Mouse (Mus musculus): ENCODE results near the gene Serinc5. TPM values are rescaled to one million over a fixed set of nuclear protein-coding genes. Genes with fewer than 3 reads are reported as not detected.

Gene Serinc5
- total RNA-seq, 2 experiments from 2014 or later: 71.8 to 73.6 TPM

DNA sequence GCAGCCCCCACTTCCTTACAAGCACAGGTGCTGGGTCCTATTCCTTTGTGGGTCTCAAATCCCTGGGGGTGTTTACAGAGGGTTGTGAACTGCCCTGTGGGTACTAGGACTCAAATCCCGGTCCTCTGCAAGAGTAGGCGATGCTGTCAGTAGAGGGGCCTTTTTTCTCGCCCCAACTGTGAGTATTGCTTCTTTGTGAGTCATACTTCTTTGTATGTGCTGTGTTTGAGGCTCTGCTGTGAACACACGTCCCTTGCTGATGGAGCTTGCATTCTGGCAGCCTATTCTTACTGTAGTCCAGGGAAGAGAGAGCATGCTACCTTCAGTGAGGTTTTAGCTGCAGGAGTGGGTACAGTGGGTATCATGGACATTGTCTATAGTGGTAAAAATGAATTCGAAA, 4.3 kb downstream of the Serinc5 start:
- no peak for DNase-seq

DNA sequence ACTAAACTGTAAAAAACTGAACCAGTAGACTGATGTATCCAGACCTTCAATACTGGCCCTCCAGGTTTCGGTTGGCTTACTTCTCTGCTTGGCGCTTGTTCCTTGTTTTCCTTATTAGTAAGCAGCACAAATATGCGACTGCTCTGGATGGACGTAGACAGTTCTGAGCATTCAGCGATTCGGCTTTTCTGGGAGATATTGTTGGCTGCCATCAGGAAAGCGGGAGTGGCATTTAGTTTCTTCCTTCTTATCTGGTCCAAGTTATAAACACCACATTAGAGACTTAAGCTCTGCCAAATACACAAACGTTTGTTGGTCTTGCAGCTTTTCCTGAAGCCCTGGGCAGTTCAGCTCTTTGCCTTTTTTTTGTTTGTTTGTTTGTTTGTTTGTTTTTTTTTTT, 5.6 kb downstream of the Serinc5 start:
- no peak for DNase-seq

DNA sequence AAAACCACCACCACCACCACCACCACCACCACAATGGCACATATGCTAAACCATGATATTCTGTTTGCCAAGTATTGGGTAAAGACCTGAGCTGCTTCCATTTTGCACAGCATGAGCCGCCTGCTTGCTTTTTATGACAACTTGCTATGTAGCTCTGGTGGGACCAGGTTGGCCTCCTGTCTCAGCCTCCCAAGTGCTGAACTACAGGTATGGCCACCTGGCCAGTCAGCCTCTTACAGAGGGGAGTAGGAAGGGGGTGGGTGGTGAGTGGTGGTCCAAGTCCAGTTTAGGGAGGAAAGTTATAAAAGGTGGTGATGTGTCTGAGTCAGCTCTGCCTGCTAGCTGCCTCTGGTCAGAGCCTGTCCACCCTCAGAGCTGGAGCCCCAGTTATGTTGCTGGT, 15.3 kb downstream of the Serinc5 start:
- no peak for DNase-seq

DNA sequence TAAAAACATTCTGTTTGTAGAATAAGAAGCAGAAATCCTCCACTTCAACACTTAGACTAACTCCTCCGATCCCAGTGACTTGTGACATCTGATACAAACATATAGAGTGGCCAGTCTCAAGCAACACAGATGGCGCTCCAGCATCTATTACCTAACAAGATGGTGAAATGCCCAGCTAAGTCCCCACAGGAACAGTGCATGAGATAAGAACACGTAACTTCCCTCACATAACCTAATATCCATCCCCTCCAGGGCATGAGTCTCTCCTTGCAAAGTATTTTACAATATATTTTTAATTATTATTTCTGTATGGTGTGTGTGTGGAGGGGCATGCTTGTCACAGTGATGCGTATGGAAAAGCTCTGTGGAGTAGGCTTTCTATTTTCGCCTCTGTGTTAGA, 15.8 kb downstream of the Serinc5 start:
- DNase-seq: no peak

DNA sequence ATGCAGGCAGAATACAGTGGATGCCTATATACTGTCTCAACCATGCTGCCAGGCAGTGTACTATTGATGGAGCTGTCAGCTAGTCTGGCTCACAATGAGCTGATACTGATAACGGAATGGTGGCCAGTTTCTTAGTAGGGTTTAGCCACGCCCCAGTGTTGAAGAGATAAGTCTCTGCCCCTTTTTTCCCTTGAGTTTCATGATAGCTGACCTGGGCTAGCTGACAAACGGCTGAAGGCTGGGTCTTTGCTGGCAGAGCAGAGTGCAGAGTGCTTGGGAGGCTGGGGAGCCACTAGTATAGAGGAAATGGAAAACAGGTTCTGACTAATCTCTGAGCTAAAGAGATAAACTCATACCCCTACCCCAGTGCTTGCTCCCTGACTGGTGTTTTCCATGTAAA, 18.6 kb downstream of the Serinc5 start:
- DNase-seq: no peak

DNA sequence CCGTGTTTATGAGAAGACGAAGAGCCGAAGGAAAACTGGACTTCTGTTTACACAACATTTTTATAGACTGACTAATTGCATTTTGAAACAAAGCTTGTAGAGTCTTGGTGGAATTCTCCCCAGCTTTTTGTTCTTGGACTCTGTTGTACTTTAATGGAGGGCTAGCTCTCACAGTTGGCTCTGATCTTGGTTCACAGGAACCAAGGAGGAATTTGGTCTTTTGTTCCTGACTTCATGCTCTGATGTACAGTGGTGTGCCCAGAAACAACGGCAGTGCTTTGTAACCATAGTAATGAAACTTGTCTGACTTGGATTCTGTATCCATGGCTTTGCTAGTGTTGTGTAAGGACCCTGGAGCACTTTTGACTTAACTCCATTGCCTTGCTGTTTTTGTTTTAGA, 20.6 kb downstream of the Serinc5 start:
- DNase-seq: no peak

DNA sequence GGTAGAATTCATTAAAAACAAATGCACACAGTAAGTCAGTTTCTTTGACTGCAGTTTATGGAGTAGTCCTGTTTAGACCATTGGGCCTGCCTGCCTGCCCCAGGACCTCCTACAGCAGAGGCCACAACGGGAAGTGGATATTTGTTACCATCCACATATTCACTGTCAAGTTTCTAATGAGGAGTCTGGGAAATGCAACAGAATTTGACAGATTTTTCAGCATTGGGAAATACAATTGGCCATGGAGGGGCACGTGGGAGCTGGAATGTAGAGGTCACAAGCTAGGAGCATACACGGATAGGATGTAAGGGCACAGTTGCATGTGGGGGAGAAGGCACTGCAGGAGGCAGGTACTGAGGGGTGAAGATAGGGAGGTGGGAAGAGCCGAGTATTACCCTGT, 21.7 kb downstream of the Serinc5 start:
- no peak for DNase-seq

DNA sequence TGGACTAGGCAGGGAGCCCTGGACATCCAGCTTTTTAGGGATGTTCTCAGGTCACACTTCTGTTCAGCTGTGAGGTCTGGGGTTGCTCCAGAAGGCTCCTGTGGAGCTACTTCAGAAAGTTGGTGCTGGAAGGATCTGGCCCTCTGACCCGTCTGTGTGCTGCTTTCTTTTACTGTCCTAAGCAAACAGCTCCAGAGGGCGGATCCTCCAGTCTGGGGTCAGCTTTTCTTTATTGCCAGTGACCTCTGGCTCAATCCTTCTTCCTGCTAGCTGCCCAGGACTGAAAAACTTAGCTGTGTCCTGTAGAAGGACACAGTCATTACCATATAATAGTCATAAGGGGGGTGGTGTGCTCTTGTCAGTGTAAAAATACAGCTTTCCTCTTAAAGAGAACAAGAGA, 24.1 kb downstream of the Serinc5 start:
- no peak for DNase-seq

DNA sequence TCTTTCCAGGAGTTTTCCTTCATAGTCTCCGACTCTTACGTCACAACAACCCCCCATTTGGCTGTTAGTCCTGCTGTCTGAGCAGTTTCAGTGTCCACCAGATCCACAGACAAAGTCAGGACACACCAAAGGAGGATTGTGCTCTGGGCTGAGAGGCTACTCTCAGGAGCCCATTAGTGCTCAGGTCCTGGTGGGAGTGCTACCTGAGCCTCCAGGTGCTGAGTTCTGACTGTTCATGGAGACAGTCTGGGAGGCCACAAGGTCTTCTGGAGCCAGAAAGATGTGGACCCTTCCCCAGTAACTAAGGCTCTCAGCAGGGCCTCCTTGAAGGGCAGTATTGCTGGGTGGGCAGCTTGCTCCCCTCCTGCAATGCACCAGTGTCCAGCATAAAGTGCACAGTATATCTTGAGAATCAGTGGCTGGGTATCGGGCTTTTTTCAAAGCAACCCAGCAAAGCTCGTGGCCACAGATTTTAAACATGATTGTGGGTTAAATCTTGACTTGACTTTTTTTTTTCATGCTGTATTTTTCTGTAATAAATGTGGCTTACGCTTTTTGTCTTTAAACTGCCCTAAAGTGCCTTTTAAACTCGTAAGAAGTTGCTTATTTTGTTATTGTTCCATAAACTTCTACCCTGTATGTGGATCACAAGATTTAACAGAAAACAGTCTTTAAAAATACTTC, 25.5 kb downstream of the Serinc5 start:
- DNase-seq: no peak

DNA sequence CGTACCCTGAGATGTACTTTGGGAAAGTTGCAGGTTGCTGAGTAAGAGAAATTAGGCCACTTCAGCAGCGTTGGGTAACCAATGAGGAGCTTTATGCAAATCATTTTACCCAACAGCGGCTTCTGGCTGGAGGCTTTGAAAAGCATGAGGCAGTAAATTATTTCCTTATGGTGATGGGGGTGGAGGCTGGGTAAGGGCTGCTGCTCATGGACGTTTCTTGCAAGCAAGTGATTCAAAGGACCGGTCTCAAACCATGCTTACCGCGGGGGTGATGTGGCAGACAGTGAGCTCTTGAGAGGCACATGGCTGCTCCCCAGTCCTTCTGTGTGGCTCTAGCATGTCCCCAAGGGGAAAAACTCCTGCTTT, 26.0 kb downstream of the Serinc5 start:
- DNase-seq: peak in 1 of 2 experiments; percentile 36

DNA sequence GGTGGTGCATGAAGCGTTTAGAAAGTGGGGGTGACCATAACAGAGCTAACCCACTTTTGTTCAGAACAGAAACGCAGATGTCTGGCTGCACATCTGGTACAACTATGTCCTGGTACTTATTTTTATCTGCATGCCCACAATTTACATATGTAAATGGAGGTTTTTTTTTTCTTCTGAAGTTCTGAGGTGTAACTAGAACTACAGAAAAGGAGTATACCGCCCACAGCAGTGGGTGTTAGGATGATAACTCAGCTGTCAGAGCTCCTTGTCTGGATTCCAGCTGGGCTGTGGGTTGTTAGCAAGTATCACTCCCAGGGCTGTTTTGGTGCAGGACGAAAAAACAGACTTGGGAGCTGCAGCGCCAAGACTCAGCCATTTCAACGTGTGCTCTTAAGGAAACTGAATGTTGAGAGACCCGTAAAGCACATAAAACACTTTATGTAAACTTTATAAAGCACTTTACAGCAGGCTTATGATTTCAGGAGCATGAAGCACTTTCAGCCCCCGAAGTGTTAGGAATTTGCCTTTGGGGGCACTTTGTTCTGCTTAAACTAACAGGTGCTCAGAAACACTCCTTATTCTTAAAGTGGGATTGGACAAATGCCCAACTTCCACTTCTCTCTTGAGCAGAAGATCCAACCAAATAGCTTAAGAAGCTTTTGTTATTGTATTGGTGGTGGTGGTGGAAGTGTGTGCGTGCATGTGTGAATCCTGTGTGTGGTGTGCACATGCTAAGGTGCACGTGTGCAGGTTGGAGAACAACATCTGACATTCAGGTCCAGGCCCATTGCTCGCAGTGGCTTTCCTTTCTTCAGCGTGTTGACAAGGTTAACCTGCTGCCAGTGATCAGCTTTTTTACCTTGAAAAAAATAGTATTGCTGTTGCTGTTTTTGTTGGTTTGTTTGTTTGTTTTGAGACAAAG, 28.5 kb downstream of the Serinc5 start:
- peak in 1 of 2 experiments; percentile 38 for DNase-seq

DNA sequence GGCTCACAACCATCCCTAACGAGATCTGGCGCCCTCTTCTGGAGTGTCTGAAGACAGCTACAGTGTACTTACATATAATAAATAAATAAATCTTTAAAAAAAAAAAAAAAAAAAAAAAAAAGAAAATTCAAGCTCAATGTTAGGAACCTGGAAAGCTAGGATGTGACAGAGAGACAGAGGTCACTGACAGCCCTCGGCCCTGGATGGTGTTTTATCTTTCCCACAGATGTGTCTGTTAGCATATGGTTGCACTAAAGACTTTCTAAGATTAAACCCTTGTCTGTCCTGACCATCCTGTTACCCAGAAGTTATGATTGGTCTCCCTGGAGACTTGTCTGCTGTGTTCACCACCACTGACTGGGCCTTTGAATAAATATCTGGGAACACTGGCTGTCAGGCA, 33.3 kb downstream of the Serinc5 start:
- DNase-seq: no peak

DNA sequence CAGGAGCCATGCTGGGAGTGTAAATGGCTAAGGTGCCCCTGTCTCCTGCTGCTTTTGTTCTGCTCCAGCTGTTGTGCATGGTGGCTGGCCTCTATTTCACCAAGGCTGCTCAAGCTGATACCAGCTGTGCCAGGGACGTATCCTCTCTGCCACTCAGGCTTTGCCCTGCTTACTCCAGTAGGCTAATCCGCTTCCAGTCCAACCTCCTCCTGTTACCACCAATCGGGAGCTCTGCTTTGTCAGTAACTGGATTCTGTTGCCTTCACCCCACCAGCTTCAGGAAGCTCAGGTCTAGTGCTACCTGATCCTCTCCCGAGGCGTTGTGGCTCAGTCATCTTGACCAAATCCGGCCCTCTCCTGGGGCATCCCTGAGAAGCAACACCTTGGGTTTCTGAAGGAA, 33.9 kb downstream of the Serinc5 start:
- DNase-seq: no peak

DNA sequence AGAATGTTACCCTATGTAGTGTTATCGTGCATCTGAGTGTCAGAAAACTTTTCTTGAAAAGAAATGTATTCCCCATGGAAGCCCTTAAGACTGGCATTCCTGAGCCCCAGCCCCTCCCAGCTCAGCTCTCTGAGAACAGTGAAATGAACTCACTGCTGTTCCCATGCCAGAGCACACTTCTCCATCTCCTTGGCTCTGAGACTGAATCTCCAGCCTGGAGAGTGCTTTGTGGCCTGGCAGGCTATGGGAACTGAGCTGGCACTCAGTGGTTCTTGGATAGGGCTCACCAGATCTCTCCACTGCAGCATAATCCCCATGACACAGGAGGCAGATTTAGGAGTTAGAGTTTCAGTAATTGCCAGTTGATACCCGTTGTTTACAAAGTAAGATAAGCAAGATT, 36.8 kb downstream of the Serinc5 start:
- no peak for DNase-seq

DNA sequence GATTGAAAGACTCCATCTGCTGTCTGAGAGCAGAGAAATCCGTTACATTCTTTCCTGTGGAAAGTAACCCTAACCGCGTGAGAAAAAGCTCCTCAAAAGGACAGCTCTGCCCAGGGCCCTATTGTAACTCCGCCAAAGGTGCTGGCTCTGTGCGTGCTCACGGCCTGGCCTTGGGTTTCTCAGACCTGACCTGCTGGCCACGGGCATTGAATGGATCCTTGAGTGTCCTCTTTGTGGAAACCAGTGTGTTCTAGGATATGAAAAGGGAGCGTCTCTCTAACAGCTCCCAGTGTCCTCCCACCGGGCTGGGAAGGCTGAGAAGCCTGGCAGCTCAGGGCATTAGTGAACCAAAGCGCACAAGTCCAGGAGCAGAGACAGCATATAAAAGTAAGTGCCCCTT, 38.2 kb downstream of the Serinc5 start:
- no peak for DNase-seq

DNA sequence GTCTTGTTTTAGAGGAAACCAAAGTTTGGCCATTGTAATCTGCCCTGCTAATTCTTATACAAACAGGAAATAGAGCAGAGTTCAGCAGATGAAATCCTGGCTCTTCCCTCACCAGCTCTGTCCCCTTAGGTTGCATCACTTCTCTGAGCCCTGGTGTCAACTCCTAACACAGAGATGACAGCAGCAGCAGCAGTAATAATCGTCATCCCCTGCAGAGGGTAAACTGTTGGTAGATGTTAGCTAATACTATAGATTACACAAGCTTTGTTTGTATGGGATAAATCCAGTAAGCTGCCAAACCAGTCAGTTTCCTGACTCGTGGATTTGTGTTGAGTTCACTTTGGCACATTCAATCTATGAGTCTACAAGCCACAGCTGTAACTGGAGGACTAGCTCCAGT, 40.1 kb downstream of the Serinc5 start:
- no peak for DNase-seq

DNA sequence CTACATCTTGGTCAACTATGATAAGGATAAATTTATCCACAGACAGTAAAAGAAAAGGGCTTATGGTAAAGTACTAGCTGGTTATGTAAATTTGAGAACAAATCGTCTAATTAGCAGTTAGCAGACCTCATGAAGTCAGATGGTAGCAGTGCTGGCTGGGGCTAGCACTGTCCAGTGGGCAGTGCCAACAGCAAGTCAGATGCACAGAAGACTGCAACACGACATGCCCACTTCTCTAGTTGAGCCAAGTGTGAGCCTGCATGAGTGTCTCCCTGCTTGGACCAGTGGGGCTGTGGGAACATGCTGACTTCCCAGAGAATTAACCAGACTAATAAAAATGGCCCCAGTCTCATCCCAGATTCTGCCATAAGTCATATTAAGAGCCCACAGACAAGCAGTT, 41.6 kb downstream of the Serinc5 start:
- DNase-seq: no peak

DNA sequence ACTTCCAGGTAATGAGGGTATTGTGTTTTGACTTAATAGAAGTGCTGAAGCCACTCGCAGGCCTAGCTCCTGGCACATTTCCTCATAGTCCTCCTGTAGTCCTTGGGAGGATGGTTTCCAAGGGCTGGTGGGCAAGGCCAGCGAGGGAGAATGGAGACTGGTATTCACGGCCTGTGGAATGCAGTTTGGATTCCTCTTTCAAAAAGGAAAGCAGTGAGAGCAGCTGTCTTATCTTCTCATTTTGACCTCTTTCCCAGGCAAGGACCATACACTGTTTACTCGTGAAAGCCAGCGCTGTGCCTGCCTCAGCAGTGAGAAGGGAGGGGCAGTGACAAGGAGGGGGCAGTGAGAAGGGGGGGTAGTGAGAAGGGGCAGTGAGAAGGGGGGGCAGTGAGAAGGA, 42.4 kb downstream of the Serinc5 start:
- no peak for DNase-seq

DNA sequence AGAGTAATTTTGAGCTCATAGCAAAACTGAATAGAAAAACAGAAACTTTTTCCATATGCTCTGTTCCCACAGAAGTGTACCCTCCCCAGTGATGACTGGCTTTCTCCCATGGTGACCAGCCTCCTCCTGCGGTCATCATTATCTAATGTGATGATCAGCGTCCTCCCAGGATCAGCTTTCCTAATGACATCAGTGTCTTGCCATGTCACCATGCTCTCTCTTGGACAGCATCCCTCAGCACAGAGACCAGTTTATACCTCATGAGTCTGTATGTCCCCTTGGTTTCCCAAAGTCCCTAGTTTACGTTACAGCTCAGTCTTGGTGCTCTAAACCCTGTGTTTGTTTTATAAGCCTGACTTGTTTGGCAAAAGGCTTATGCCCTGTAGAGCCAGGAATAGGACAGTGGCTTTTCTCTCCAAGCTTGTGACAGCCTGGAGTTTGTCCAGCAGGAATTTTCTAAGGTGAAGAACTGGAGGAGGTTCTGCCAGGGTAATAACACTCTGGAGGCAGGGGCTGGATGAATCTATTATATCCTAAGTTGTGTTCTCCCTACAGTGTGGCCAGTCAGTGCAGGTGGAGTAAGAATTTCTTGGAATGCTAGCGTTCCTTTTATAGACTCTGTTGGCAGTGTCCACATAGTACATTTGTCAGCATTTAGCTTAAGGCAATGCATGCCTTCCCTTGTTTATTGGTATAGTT, 46.1 kb downstream of the Serinc5 start:
- DNase-seq: no peak

DNA sequence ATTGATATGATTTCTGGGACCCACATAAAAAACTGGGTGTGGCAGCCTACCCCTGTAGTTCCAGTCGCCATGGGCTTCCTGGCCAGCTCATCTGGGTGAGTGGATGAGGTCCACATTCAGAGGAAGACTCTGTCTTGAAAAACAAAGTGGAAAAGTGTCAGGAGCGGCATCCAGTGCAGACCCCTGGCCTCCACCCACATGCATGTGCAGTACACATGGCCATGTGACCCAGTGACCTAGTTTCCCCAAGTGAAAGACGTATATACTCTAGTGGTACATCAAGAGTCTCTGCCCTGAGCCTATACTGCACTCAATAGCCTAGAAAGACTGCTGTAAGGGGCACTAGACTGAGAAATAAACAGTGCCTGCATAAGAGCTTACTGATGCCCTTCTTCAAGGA, 48.7 kb downstream of the Serinc5 start:
- DNase-seq: no peak

DNA sequence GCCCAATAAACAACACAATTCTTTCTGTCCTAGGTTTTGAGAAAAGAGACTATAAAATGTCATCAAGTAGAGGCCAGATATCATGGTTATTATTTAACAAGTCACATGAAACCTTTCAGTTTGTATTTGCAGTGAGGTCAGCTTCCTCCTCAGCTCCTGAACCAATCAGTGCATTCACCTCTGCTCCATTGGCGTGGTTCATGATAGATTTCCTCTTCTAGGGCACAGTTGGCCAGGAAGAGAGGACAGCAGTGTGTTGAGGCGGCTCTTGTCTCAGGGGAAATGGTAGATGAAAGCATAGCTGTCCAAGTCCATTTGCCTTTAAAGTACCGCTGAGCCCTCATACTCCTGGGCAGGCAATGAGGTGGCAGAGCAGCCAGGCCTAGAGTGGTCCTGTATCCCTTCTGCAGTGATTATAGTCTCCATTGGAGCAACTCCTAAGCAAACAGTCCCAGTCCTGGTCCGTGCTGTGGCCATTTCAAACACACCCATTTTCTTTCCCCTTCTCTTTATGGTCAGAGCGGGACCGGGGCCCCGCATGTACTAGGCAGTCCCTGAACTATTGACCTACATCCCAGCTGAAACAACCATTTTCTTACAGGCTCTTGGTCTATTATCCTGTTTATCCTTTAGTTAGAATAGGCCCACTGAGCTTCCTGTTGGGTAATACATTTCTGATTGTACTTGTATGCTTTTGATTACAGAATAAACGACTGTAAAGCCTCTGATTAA, 51.8 kb downstream of the Serinc5 start:
- no peak for DNase-seq

DNA sequence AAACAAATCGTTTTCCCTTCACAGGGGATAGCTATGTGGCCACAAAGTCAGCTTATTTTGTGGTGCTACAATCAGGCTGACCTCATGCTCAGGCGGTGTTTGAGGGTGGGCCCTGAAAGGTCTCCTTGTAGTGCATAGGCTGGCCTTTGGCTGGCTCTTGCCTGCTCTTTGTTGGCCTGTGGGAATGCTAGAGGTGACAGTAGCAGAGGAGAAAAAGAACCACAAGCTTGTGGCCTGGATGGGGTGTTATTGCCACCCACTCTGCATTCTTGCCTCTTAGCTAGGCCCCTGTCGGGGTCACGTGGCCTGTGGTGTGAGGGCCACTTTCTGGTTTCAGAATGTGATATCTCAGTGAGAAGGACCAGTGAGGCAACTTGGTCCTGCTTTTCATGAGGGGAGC, 54.1 kb downstream of the Serinc5 start:
- DNase-seq: no peak
